11 mouse cellular contexts compared by ENCODE assay signal in genomic region chr6:94163325-94163995, GRCm38 (mm10).
DNase-seq lines count a peak whose midpoint lies in the region; ATAC-seq and TF ChIP-seq lines count a peak whose summit lies in the region.
"Had no signal": no experiment of that assay in that cellular context is flagged by ENCODE, and none has a peak within 500 bp of the region (broad histone marks: within the 10 kb centered on the region; RNA-seq: fewer than 3 reads in every experiment).

No protein-coding gene starts in this region.

- no peak overlapping the region for H3K9ac ChIP-seq in kidney, embryonic 14.5 days (ENCODE audit: low read depth, low read length)
- peak overlapping the region; percentile 18; the same call in 1 of the 2 replicates for H3K9ac ChIP-seq in forebrain, postnatal 0 days
- H3K9ac ChIP-seq in liver, postnatal 0 days (replicated peaks) = no peak overlapping the region

- DNase-seq in kidney, postnatal 10 days = no peak
- peak; percentile 55 for DNase-seq in forebrain, postnatal 0 days
- DNase-seq in liver, postnatal 0 days = no peak
- no peak for DNase-seq in MN1 (ENCODE audit: low spot score)
- DNase-seq in cerebellum, adult 8-10 months = no peak
- DNase-seq: thymus, postnatal 36 days had no signal

- TF ChIP-seq EP300 in liver, postnatal 0 days (IDR thresholded peaks at IDR 0.05; ENCODE audit: low read depth) = no peak

- ATAC-seq in kidney, embryonic 14.5 days (ENCODE audit: low FRiP score, low TSS enrichment) = no peak
- peak; percentile 58 for ATAC-seq in forebrain, postnatal 0 days
- ATAC-seq in liver, postnatal 0 days = peak; percentile 47; the same call in 1 of the 2 replicates
- ATAC-seq in activated CD4-positive, CD25-positive, alpha-beta regulatory T cell, adult 4 months = no peak

- no peak for TF ChIP-seq CTCF in forebrain, postnatal 0 days (IDR thresholded peaks at IDR 0.05; ENCODE audit: low read depth)
- TF ChIP-seq CTCF in liver, postnatal 0 days (IDR thresholded peaks at IDR 0.05; ENCODE audit: low read depth) = no peak

- peaks cover 14% of the 10 kb centered on the region for H3K4me1 ChIP-seq in kidney, embryonic 14.5 days (ENCODE audit: control insufficient read depth, insufficient read depth, low read length)
- H3K4me1 ChIP-seq in brown adipose tissue, adult 24 weeks (ENCODE audit: control insufficient read depth, insufficient read depth, insufficient read length, low read length) = peaks cover 29% of the 10 kb centered on the region
- H3K4me1 ChIP-seq in forebrain, postnatal 0 days (ENCODE audit: insufficient read depth) = no peaks in the 10 kb centered on the region
- peaks cover 13% of the 10 kb centered on the region for H3K4me1 ChIP-seq in liver, postnatal 0 days (ENCODE audit: insufficient read depth)

- H3K27ac ChIP-seq in kidney, embryonic 14.5 days (ENCODE audit: low read depth, low read length) = peak overlapping the region; percentile 32; the same call in 1 of the 2 replicates
- peak overlapping the region; percentile 45 for H3K27ac ChIP-seq in brown adipose tissue, adult 24 weeks (replicated peaks; ENCODE audit: low read depth, low read length)
- H3K27ac ChIP-seq in forebrain, postnatal 0 days (ENCODE audit: low read depth, low read length) = peak overlapping the region; percentile 4
- H3K27ac ChIP-seq in liver, postnatal 0 days (ENCODE audit: low read depth) = peak overlapping the region; percentile 55; the same call in 1 of the 2 replicates
- H3K27ac ChIP-seq: macrophage had no signal

- no peak overlapping the region for H3K4me3 ChIP-seq in kidney, embryonic 14.5 days (ENCODE audit: low read length)
- peak overlapping the region; percentile 7; the same call in 1 of the 2 replicates for H3K4me3 ChIP-seq in brown adipose tissue, adult 24 weeks (ENCODE audit: insufficient read depth, low read depth, low read length)
- no peak overlapping the region for H3K4me3 ChIP-seq in forebrain, postnatal 0 days (ENCODE audit: low read depth, low read length)
- no peak overlapping the region for H3K4me3 ChIP-seq in liver, postnatal 0 days (ENCODE audit: low read depth, low read length)

- no peaks in the 10 kb centered on the region for H3K27me3 ChIP-seq in kidney, embryonic 14.5 days (ENCODE audit: control insufficient read depth, insufficient read depth, low read length)
- H3K27me3 ChIP-seq in forebrain, postnatal 0 days (ENCODE audit: insufficient read depth, low read length) = no peaks in the 10 kb centered on the region
- no peaks in the 10 kb centered on the region for H3K27me3 ChIP-seq in liver, postnatal 0 days (ENCODE audit: insufficient read depth, low read length)

- H3K9me3 ChIP-seq in kidney, embryonic 14.5 days (ENCODE audit: control insufficient read depth, low read length) = no peaks in the 10 kb centered on the region
- H3K9me3 ChIP-seq in forebrain, postnatal 0 days (ENCODE audit: low read length) = no peaks in the 10 kb centered on the region
- H3K9me3 ChIP-seq in liver, postnatal 0 days (ENCODE audit: low read length) = no peaks in the 10 kb centered on the region

- H3K36me3 ChIP-seq in kidney, embryonic 14.5 days (ENCODE audit: control insufficient read depth, insufficient read depth, low read length) = no peaks in the 10 kb centered on the region
- H3K36me3 ChIP-seq in forebrain, postnatal 0 days (ENCODE audit: insufficient read depth) = no peaks in the 10 kb centered on the region
- H3K36me3 ChIP-seq in liver, postnatal 0 days (replicated peaks; ENCODE audit: insufficient read depth, low read length) = no peaks in the 10 kb centered on the region
- H3K36me3 ChIP-seq: G1E had no signal

- 39% methylated on average over 9 of the region's 9 CpGs for WGBS in kidney, embryonic 14.5 days
- 11% methylated on average over 9 of the region's 9 CpGs for WGBS in forebrain, postnatal 0 days
- WGBS in liver, postnatal 0 days (ENCODE audit: insufficient replicate concordance) = 37% methylated on average over 9 of the region's 9 CpGs

- H3K4me2 ChIP-seq in kidney, embryonic 14.5 days (replicated peaks; ENCODE audit: low read depth, low read length) = no peak overlapping the region
- peak overlapping the region; percentile 38 for H3K4me2 ChIP-seq in forebrain, postnatal 0 days (ENCODE audit: low read depth)
- peak overlapping the region; percentile 52 for H3K4me2 ChIP-seq in liver, postnatal 0 days (ENCODE audit: low read depth, low read length)

Comparison
In these comparisons a context has a peak if more than half of its experiments do, and no peak if none do; other contexts are left out.
1. ATAC-seq: peak in forebrain, postnatal 0 days (single experiment) and liver, postnatal 0 days (single experiment); none in kidney, embryonic 14.5 days (single experiment) and activated CD4-positive, CD25-positive, alpha-beta regulatory T cell, adult 4 months (single experiment).
2. H3K27ac ChIP-seq: peak in every context shown above with its lines; median percentile 55 in liver, postnatal 0 days; 45 in brown adipose tissue, adult 24 weeks; 32 in kidney, embryonic 14.5 days; 4 in forebrain, postnatal 0 days.